Mouse (Mus musculus): ENCODE measurements at regions not wholly inside any gene's neighbourhood (a gene's known extent, or its start where the extent isn't known, plus 50 kb on each side); places are given as distances from the start of the nearest gene placed in this dataset.

- no peak for TF ChIP-seq CTCF (IDR thresholded peaks at IDR 0.05; ENCODE audit: control insufficient read depth, insufficient read depth, insufficient replicate concordance, low read depth, low read length)
- TF ChIP-seq POLR2A (IDR thresholded peaks at IDR 0.05; ENCODE audit: control insufficient read depth, low read depth, low read length): no peak
Measured at GRCm38 (mm10) chr1:163607701-163608100, 117.3 kb downstream of the Mettl11b start.
